Mouse (Mus musculus): ENCODE data around the gene Etl4. TPM values are rescaled to one million over a fixed set of nuclear protein-coding genes. Genes with fewer than 3 reads are reported as not detected.
A peak's percentile ranks its signal among the peaks of the same experiment; 100 is the strongest.

Gene Etl4
- polyA plus RNA-seq, 1 experiment from 2014 or later: 3.8 TPM

GRCm38 (mm10) chr2:20518506-20518905, 608.9 kb downstream of the Etl4 start:
- H3K4me3 ChIP-seq (replicated peaks): no peak overlapping the region
- ATAC-seq: no peak
- H3K4me1 ChIP-seq (replicated peaks): peaks cover 21% of the 10 kb centered on the region
- no peak overlapping the region for H3K4me2 ChIP-seq (replicated peaks)
- H3K36me3 ChIP-seq: no peaks in the 10 kb centered on the region
- peaks cover 26% of the 10 kb centered on the region for H3K27me3 ChIP-seq
- WGBS: 54% methylated on average over 2 of the region's 2 CpGs
- H3K9ac ChIP-seq (replicated peaks): no peak overlapping the region
- no peak overlapping the region for H3K27ac ChIP-seq
- H3K9me3 ChIP-seq: peaks cover 2% of the 10 kb centered on the region; the same call in 1 of the 2 replicates

- peak; percentile 83 for ATAC-seq
- WGBS: 0% methylated on average over 39 of the region's 39 CpGs
- Histone ChIP-seq H3K9ac (replicated peaks) (peak overlapping the region; percentile 59), H3K27me3 (peaks cover 26% of the 10 kb centered on the region), H3K36me3 (no peaks in the 10 kb centered on the region), H3K9me3 (peaks cover 2% of the 10 kb centered on the region; the same call in 1 of the 2 replicates), H3K4me1 (replicated peaks) (peaks cover 21% of the 10 kb centered on the region), H3K4me3 (replicated peaks) (peak overlapping the region; percentile 48), H3K27ac (no peak overlapping the region), H3K4me2 (replicated peaks) (peak overlapping the region; percentile 93)
These were observed 610.0 kb downstream of the Etl4 start for GRCm38 (mm10) chr2:20519447-20520098.

GRCm38 (mm10) chr2:20520099-20520475, 610.5 kb downstream of the Etl4 start:
- no peaks in the 10 kb centered on the region for H3K9me3 ChIP-seq
- H3K27ac ChIP-seq: no peak overlapping the region
- no peaks in the 10 kb centered on the region for H3K36me3 ChIP-seq
- no peak for ATAC-seq
- peak overlapping the region; percentile 48 for H3K4me3 ChIP-seq (replicated peaks)
- H3K4me2 ChIP-seq (replicated peaks): peak overlapping the region; percentile 93
- peaks cover 21% of the 10 kb centered on the region for H3K4me1 ChIP-seq (replicated peaks)
- peak overlapping the region; percentile 59; the same call in 1 of the 2 replicates for H3K9ac ChIP-seq (replicated peaks)
- WGBS: 1% methylated on average over 12 of the region's 12 CpGs
- peaks cover 26% of the 10 kb centered on the region for H3K27me3 ChIP-seq

GRCm38 (mm10) chr2:20520636-20521595, 611.3 kb downstream of the Etl4 start:
- Histone ChIP-seq H3K36me3 (no peaks in the 10 kb centered on the region), H3K4me3 (replicated peaks) (peak overlapping the region; percentile 48), H3K4me1 (replicated peaks) (peaks cover 21% of the 10 kb centered on the region), H3K9me3 (no peaks in the 10 kb centered on the region), H3K4me2 (replicated peaks) (peak overlapping the region; percentile 93), H3K27me3 (peaks cover 26% of the 10 kb centered on the region), H3K9ac (replicated peaks) (no peak overlapping the region), H3K27ac (no peak overlapping the region)
- 25% methylated on average over 23 of the region's 23 CpGs for WGBS
- ATAC-seq: 0 out of 2 replicates have a peak, but pooled peaks have one; percentile 66

- H3K4me3 ChIP-seq (replicated peaks): no peak overlapping the region
- no peak for ATAC-seq
- no peak overlapping the region for H3K4me2 ChIP-seq (replicated peaks)
These were observed 612.2 kb downstream of the Etl4 start for GRCm38 (mm10) chr2:20521686-20522285.

GRCm38 (mm10) chr2:20523636-20524035, 614.1 kb downstream of the Etl4 start:
- Histone ChIP-seq H3K4me1 (replicated peaks) (peaks cover 21% of the 10 kb centered on the region), H3K27ac (no peak overlapping the region), H3K9ac (replicated peaks) (no peak overlapping the region), H3K36me3 (no peaks in the 10 kb centered on the region), H3K4me3 (replicated peaks) (no peak overlapping the region), H3K9me3 (no peaks in the 10 kb centered on the region), H3K4me2 (replicated peaks) (no peak overlapping the region), H3K27me3 (peaks cover 26% of the 10 kb centered on the region)
- ATAC-seq: no peak
- 95% methylated on average over 3 of the region's 3 CpGs for WGBS

More at GRCm38 (mm10) chr2:20521686-20522285, 612.2 kb downstream of the Etl4 start:
- no peak overlapping the region for H3K27ac ChIP-seq
- no peaks in the 10 kb centered on the region for H3K9me3 ChIP-seq
- H3K27me3 ChIP-seq: peaks cover 26% of the 10 kb centered on the region
- H3K9ac ChIP-seq (replicated peaks): no peak overlapping the region
- WGBS: 46% methylated on average over 11 of the region's 11 CpGs
- no peaks in the 10 kb centered on the region for H3K36me3 ChIP-seq
- H3K4me1 ChIP-seq (replicated peaks): peaks cover 21% of the 10 kb centered on the region

- ATAC-seq: 0 out of 2 replicates have a peak, but pooled peaks have one; percentile 62
- no peak overlapping the region for H3K4me2 ChIP-seq (replicated peaks)
- H3K27me3 ChIP-seq: peaks cover 12% of the 10 kb centered on the region
- H3K36me3 ChIP-seq: no peaks in the 10 kb centered on the region
- WGBS: 19% methylated on average over 4 of the region's 4 CpGs
- no peak overlapping the region for H3K4me3 ChIP-seq (replicated peaks)
- H3K9ac ChIP-seq (replicated peaks): no peak overlapping the region
- peaks cover 3% of the 10 kb centered on the region for H3K4me1 ChIP-seq (replicated peaks)
- H3K27ac ChIP-seq: no peak overlapping the region
- no peaks in the 10 kb centered on the region for H3K9me3 ChIP-seq
These were observed 616.5 kb downstream of the Etl4 start for GRCm38 (mm10) chr2:20525879-20526593.

- Histone ChIP-seq H3K9ac (replicated peaks) (no peak overlapping the region), H3K27me3 (peaks cover 5% of the 10 kb centered on the region), H3K4me1 (replicated peaks) (no peaks in the 10 kb centered on the region), H3K4me3 (replicated peaks) (no peak overlapping the region), H3K4me2 (replicated peaks) (no peak overlapping the region), H3K9me3 (no peaks in the 10 kb centered on the region), H3K36me3 (no peaks in the 10 kb centered on the region), H3K27ac (no peak overlapping the region)
- WGBS: 97% methylated on average over 3 of the region's 3 CpGs
- ATAC-seq: no peak
These were observed 617.3 kb downstream of the Etl4 start for GRCm38 (mm10) chr2:20526856-20527255.

- H3K4me3 ChIP-seq (replicated peaks): no peak overlapping the region
- ATAC-seq: no peak
- H3K4me1 ChIP-seq (replicated peaks): no peaks in the 10 kb centered on the region
- H3K9ac ChIP-seq (replicated peaks): no peak overlapping the region
- 68% methylated on average over 3 of the region's 3 CpGs for WGBS
- no peaks in the 10 kb centered on the region for H3K27me3 ChIP-seq
- H3K27ac ChIP-seq: no peak overlapping the region
- no peaks in the 10 kb centered on the region for H3K9me3 ChIP-seq
- H3K4me2 ChIP-seq (replicated peaks): no peak overlapping the region
- no peaks in the 10 kb centered on the region for H3K36me3 ChIP-seq
These were observed 623.0 kb downstream of the Etl4 start for GRCm38 (mm10) chr2:20532623-20533022.

GRCm38 (mm10) chr2:20537785-20538184, 628.2 kb downstream of the Etl4 start:
- Histone ChIP-seq H3K36me3 (no peaks in the 10 kb centered on the region), H3K27me3 (no peaks in the 10 kb centered on the region), H3K4me1 (replicated peaks) (0 out of 2 replicates have a peak, but pooled peaks cover 3% of the 10 kb centered on the region), H3K27ac (no peak overlapping the region), H3K9me3 (no peaks in the 10 kb centered on the region), H3K4me3 (replicated peaks) (no peak overlapping the region), H3K9ac (replicated peaks) (no peak overlapping the region), H3K4me2 (replicated peaks) (no peak overlapping the region)
- no peak for ATAC-seq
- WGBS: 60% methylated on average over 6 of the region's 6 CpGs

GRCm38 (mm10) chr2:20538871-20539270, 629.3 kb downstream of the Etl4 start:
- Histone ChIP-seq H3K4me2 (replicated peaks) (no peak overlapping the region), H3K36me3 (no peaks in the 10 kb centered on the region), H3K4me3 (replicated peaks) (no peak overlapping the region), H3K9ac (replicated peaks) (no peak overlapping the region), H3K27me3 (no peaks in the 10 kb centered on the region), H3K4me1 (replicated peaks) (0 out of 2 replicates have a peak, but pooled peaks cover 3% of the 10 kb centered on the region), H3K9me3 (no peaks in the 10 kb centered on the region), H3K27ac (no peak overlapping the region)
- 94% methylated on average over 4 of the region's 4 CpGs for WGBS
- ATAC-seq: no peak
